Mouse (Mus musculus) liver, adult 2 months (tissue): ENCODE measurements at regions not wholly inside any gene's neighbourhood (a gene's known extent, or its start where the extent isn't known, plus 50 kb on each side); places are given as distances from the start of the nearest gene placed in this dataset.

ENCODE experiments used
- CTCF ChIP-seq: fragments of 200-500 bp; IDR thresholded peaks from 2 replicates; pipeline ENCODE4 v1.5.1; 2011; ENCODE audit warnings: low read depth, low read length, control low read depth
- POLR2A ChIP-seq: fragments of 200-500 bp; IDR thresholded peaks from 2 replicates; pipeline ENCODE4 v1.6.1; 2011; ENCODE audit warnings: low read length, control low read depth; ENCODE audit not compliant: insufficient read depth; ENCODE audit errors: extremely low read depth

DNA sequence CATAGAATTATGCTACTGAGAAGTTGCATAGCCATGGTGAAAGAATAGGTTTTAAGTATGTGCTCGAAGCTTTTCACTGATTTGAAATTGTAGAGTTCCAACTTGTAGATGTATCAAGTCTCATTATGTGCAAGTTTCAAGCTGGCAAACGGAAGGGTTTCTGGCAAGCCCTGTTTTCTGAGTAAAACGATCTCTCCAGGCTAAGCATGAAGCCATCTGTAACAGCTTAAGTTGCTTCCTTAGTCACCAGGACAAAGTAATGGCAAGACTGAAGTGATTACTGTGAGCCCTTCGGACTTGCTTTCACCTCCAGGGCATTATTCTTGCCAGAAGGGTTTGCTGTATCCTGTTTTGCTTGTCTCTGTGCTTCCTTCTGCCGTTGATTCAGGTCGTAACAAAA, 163.7 kb downstream of the Trim52 start:
- no peak for TF ChIP-seq CTCF
- no peak for TF ChIP-seq POLR2A
